Mouse (Mus musculus) CH12.LX (cell line): ENCODE measurements around the gene Catsper1.

ENCODE experiments used
- CTCF ChIP-seq, 2 experiments: IDR thresholded peaks in 1 of 2; conservative IDR thresholded peaks in 1 of 2; 2 replicates each; pipeline ENCODE4 v1.5.1; 2011 to 2012; ENCODE audit warnings: low read depth in 2 of 2, low read length in 2 of 2, improper control_type of control experiment in 1 of 2, inconsistent platforms in 1 of 2, mild to moderate bottlenecking in 1 of 2, moderate library complexity in 1 of 2
- EP300 ChIP-seq: IDR thresholded peaks from 2 replicates; pipeline ENCODE4 v1.6.1; 2011; ENCODE audit warnings: low read length, improper control_type of control experiment
- POLR2A ChIP-seq: IDR thresholded peaks from 2 replicates; pipeline ENCODE4 v1.6.1; 2011; ENCODE audit warnings: low read depth, mild to moderate bottlenecking, improper control_type of control experiment, low read length
- SIN3A ChIP-seq: IDR thresholded peaks from 2 replicates; pipeline ENCODE4 v1.6.1; 2012; ENCODE audit warnings: low read length, improper control_type of control experiment, inconsistent platforms
- ZC3H11A ChIP-seq: IDR thresholded peaks from 2 replicates; pipeline ENCODE4 v1.6.1; 2012; ENCODE audit warnings: low read depth, mild to moderate bottlenecking, inconsistent platforms, low read length, improper control_type of control experiment
- ZNF384 ChIP-seq: IDR thresholded peaks from 2 replicates; pipeline ENCODE4 v1.6.1; 2012; ENCODE audit warnings: low read depth, low read length, improper control_type of control experiment, inconsistent platforms

DNA sequence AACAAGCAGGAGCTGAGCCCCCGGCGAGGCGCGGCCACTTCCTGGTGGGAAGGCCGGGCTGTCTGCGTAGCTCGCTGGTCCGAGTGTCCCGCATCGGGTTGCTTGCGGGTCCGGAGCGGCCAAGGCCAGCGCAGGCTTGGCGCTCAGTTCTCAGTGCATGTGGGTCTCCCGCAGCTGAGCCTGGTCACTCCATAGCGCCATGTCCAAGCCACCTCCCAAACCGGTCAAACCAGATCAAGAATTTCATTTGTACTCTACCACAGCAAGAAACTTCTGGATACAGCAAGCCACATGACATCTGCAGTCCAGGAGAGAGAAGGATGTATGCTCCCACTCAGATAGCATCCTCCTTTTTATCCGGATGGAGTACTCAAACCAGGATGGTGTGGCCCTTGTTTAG, 7.6 kb upstream of the Catsper1 start:
- TF ChIP-seq ZNF384 (no peak), CTCF (conservative IDR thresholded peaks at IDR 0.05 in 1 of 2, IDR thresholded peaks at IDR 0.05 in 1 of 2; ENCODE audit: low read depth in 2 of 2, low read length in 2 of 2) (no peak), POLR2A (no peak), EP300 (no peak), ZC3H11A (no peak), SIN3A (no peak)
